Mouse (Mus musculus) hindbrain, postnatal 0 days (tissue): ENCODE data around the gene Sema6c. TPM values are rescaled to one million over a fixed set of nuclear protein-coding genes. Genes with fewer than 3 reads are reported as not detected.

ENCODE experiments used
- ATAC-seq: fragments of 200-750 bp; cut with Nextera tagmentation; 2 replicates; pipeline ENCODE4 v1.8.0; 2017; ENCODE audit warnings: mild to moderate bottlenecking, moderate TSS enrichment, moderate library complexity
- DNase-seq: peaks from one replicate; pipeline ENCODE4 v3.0.0-alpha.2; 2015; ENCODE audit warnings: low spot score
- H3K27ac ChIP-seq: fragments of 300-500 bp; sonication (generic); 2 replicates; pipeline ENCODE4 v1.5.1; 2014; ENCODE audit warnings: mild to moderate bottlenecking
- H3K27me3 ChIP-seq: fragments of 300-500 bp; sonication (generic); 2 replicates; pipeline ENCODE4 v1.6.1; 2014; ENCODE audit warnings: low read length, mixed read lengths; ENCODE audit not compliant: insufficient read depth
- H3K36me3 ChIP-seq: fragments of 300-500 bp; sonication (generic); 2 replicates; pipeline ENCODE4 v1.6.1; 2014; ENCODE audit warnings: low read length, mixed read lengths; ENCODE audit not compliant: insufficient read depth
- H3K4me1 ChIP-seq: fragments of 300-500 bp; sonication (generic); 2 replicates; pipeline ENCODE4 v1.6.1; 2014; ENCODE audit warnings: antibody characterized with exemption, low read length, mixed read lengths; ENCODE audit not compliant: insufficient read depth
- H3K4me2 ChIP-seq: fragments of 300-500 bp; sonication (generic); 2 replicates; pipeline ENCODE4 v1.6.1; 2014; ENCODE audit warnings: low read depth, mild to moderate bottlenecking, low read length, moderate library complexity, mixed read lengths
- H3K4me3 ChIP-seq: fragments of 300-500 bp; sonication (generic); 2 replicates; pipeline ENCODE4 v1.5.1; 2014; ENCODE audit warnings: low read length
- H3K9ac ChIP-seq: fragments of 300-500 bp; sonication (generic); replicated peaks from 2 replicates; pipeline ENCODE4 v1.6.1; 2014; ENCODE audit warnings: mild to moderate bottlenecking, low read length, moderate library complexity, mixed read lengths
- H3K9me3 ChIP-seq: fragments of 300-500 bp; sonication (generic); 2 replicates; pipeline ENCODE4 v1.6.1; 2016; ENCODE audit warnings: low read length, mixed read lengths
- CTCF ChIP-seq: IDR thresholded peaks from 2 replicates; pipeline ENCODE4 v1.5.1; 2016; ENCODE audit warnings: antibody characterized with exemption, control low read depth, low read depth
- WGBS: fragments of 180-500 bp; shearing (Covaris S2); extraction: QIAGEN DNeasy Blood & Tissue Kit; methylation state at CpG from one replicate; pipeline ENCODE4 v1.1.7; 2014; 5-methylcytosine and 5-hydroxymethylcytosine counted together
- polyA plus RNA-seq: library from polyadenylated mRNA; unstranded; fragments of >200 nt; fragmentation: Nextera tagmentation; extraction: Ambion mirVana; gene quantifications from 2 replicates; pipeline ENCODE4 v1.2.1, GENCODE M21; 2015
- total RNA-seq: library from RNA; depleted of rRNA; stranded (reverse); fragments of >200 nt; gene quantifications from 2 replicates; pipeline ENCODE4 v1.2.3, GENCODE M21; 2014

Sema6c gene
- total and polyA plus RNA-seq, 2 experiments from 2014 or later: 16.4 to 127 TPM

DNA sequence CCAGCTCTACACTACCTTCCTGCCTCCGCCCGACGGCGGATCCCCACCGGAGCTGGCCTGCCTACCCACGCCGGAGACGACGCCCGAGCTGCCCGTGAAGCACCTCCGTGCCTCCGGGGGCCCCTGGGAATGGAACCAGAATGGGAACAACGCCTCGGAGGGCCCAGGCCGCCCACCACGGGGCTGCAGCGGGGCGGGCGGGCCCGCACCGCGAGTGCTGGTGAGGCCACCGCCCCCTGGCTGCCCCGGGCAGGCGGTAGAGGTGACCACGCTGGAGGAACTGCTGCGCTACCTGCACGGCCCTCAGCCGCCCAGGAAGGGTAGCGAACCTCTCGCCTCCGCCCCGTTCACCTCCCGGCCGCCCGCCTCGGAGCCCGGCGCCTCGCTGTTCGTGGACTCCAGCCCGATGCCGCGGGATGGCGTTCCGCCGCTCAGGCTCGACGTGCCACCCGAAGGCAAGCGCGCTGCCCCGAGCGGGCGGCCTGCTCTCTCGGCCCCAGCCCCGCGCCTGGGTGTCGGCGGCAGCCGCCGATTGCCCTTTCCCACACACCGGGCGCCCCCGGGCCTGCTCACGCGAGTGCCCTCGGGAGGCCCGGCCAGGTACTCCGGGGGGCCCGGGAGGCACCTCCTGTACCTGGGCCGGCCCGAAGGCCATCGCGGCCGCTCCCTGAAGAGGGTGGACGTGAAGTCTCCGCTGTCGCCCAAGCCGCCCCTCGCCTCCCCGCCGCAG is 12.4 kb downstream of the Sema6c start:
- no peak for TF ChIP-seq CTCF
- Histone ChIP-seq H3K4me1 (no peaks in the 10 kb centered on the region), H3K9ac (0 out of 2 replicates have a peak overlapping the region, but pooled peaks have one; percentile 33), H3K4me2 (peak overlapping the region; percentile 48; the same call in 1 of the 2 replicates), H3K4me3 (0 out of 2 replicates have a peak overlapping the region, but pooled peaks have one; percentile 2), H3K36me3 (peaks cover 47% of the 10 kb centered on the region), H3K9me3 (no peaks in the 10 kb centered on the region), H3K27ac (no peak overlapping the region), H3K27me3 (no peaks in the 10 kb centered on the region)
- DNase-seq (no peak), ATAC-seq (no peak)
- 34% methylated on average over 69 of the region's 84 CpGs for WGBS

DNA sequence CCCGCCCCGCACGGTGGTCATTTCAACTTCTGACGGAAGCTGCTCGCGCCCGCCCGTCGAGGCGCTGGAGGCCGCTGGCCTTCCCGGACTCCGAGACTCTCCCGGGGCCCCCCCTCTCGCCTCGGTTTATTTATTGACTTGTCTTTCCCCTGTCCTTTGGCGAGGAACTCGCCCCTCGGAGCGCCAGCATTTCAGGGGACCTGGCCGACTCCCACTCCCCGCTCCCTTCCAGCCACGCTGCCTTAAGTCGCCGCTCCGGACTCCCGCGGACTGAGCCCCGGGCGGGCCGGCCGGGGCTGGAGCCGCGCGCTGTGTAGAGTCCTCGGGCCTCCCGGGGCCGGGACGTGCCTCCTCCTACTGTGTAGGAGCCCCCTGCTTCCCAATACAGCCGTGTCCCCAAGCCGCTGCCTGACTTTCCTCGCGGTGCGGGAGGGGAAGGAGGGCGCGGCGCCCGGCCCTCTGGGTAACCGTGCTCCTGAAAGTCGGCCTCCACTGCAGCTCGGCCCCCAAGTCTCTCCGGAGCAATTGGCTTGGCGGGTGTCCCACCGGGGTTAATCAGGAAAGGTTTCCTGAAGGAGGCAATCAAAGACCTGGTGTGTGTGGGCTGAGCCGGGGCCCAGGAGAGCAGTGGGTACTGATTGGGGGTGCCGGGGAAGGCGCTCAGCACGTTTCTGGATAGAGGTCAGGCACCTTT is 13.1 kb downstream of the Sema6c start:
- Histone ChIP-seq H3K9me3 (no peaks in the 10 kb centered on the region), H3K4me3 (peak overlapping the region; percentile 2; the same call in 1 of the 2 replicates), H3K4me1 (no peaks in the 10 kb centered on the region), H3K27me3 (no peaks in the 10 kb centered on the region), H3K4me2 (peak overlapping the region; percentile 48), H3K27ac (no peak overlapping the region), H3K9ac (0 out of 2 replicates have a peak overlapping the region, but pooled peaks have one; percentile 40), H3K36me3 (peaks cover 39% of the 10 kb centered on the region)
- ATAC-seq (peak; percentile 15; the same call in 1 of the 2 replicates), DNase-seq (peak; percentile 32)
- WGBS: 11% methylated on average over 58 of the region's 58 CpGs
- TF ChIP-seq CTCF: no peak

GRCm38 (mm10) chr3:95174011-95174592 is 13.8 kb downstream of the Sema6c start:
- no peak overlapping the region for H3K27ac ChIP-seq
- no peaks in the 10 kb centered on the region for H3K9me3 ChIP-seq

GRCm38 (mm10) chr3:95176500-95176899 is 16.2 kb downstream of the Sema6c start:
- Histone ChIP-seq H3K9ac (no peak overlapping the region), H3K4me3 (no peak overlapping the region), H3K4me2 (no peak overlapping the region), H3K36me3 (peaks cover 10% of the 10 kb centered on the region), H3K27ac (no peak overlapping the region), H3K9me3 (no peaks in the 10 kb centered on the region), H3K4me1 (no peaks in the 10 kb centered on the region), H3K27me3 (no peaks in the 10 kb centered on the region)
- no peak for DNase-seq
- TF ChIP-seq CTCF: no peak
- no peak for ATAC-seq
- WGBS: 56% methylated on average over 3 of the region's 3 CpGs

More at GRCm38 (mm10) chr3:95174011-95174592, 13.8 kb downstream of the Sema6c start:
- Histone ChIP-seq H3K4me2 (peak overlapping the region; percentile 48), H3K4me3 (peak overlapping the region; percentile 2; the same call in 1 of the 2 replicates), H3K9ac (no peak overlapping the region), H3K27me3 (no peaks in the 10 kb centered on the region), H3K36me3 (peaks cover 32% of the 10 kb centered on the region), H3K4me1 (no peaks in the 10 kb centered on the region)
- ATAC-seq (peak; percentile 62), DNase-seq (peak; percentile 87)
- TF ChIP-seq CTCF: peak; percentile 90
- WGBS: 17% methylated on average over 16 of the region's 16 CpGs

DNA sequence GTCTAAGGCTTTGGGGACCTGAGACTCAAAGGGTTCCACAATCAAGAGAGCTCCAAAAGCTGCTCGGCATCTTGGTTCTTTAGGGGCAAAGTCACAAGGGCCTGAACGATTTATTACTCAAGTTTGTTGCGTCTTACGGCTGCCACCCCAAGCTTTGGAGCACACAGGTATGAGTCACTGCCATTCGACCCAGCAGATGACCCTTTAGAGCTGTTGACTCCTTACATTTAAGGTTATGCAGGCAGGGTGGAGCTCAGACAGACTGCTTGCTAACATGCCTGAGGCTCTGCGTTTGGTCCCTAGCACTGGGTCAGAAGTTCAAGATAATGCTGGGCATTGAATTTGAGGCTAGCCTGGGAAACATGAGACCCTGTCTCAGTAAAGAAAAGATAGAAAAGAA is 17.3 kb downstream of the Sema6c start:
- Histone ChIP-seq H3K4me2 (no peak overlapping the region), H3K4me1 (no peaks in the 10 kb centered on the region), H3K36me3 (peaks cover 2% of the 10 kb centered on the region; the same call in 1 of the 2 replicates), H3K27ac (no peak overlapping the region), H3K9ac (no peak overlapping the region), H3K9me3 (no peaks in the 10 kb centered on the region), H3K4me3 (no peak overlapping the region), H3K27me3 (no peaks in the 10 kb centered on the region)
- DNase-seq (no peak), ATAC-seq (no peak)
- TF ChIP-seq CTCF: no peak
- WGBS: 83% methylated on average over 6 of the region's 6 CpGs

DNA sequence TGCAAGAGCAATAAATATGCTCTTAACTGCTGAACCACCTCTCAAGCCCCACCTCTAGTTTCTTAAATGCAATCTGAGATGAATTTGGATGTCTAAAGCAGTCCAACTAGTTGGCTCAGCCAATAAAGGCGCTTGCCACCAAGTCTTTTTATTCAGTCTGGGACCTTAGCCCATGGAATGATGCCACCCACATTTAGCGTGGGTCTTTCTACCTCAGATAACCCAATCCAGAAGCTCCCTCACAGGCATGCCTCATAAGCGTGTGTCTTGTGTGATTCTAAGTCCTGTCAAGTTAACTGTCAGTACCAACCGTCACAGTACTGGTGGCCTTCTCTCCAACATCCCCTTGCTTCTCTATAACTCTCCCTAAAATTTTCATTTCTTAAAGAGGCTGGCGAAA is 18.7 kb downstream of the Sema6c start:
- Histone ChIP-seq H3K27ac (no peak overlapping the region), H3K4me3 (no peak overlapping the region), H3K4me1 (no peaks in the 10 kb centered on the region), H3K27me3 (no peaks in the 10 kb centered on the region), H3K36me3 (0 out of 2 replicates have a peak, but pooled peaks cover 5% of the 10 kb centered on the region), H3K9ac (no peak overlapping the region), H3K9me3 (no peaks in the 10 kb centered on the region), H3K4me2 (no peak overlapping the region)
- DNase-seq: no peak
- 86% methylated on average over 5 of the region's 5 CpGs for WGBS
- no peak for TF ChIP-seq CTCF
- ATAC-seq: no peak
